Mouse (Mus musculus) spleen, adult 2 months (tissue): Measurements from ENCODE around the gene Antxrl.

Experiments
- CTCF ChIP-seq: fragments of 200-500 bp; IDR thresholded peaks from 2 replicates; pipeline ENCODE4 v1.5.1; 2011; ENCODE audit warnings: mild to moderate bottlenecking, inconsistent platforms; ENCODE audit not compliant: insufficient read depth, insufficient read length, insufficient replicate concordance; ENCODE audit errors: extremely low read depth
- POLR2A ChIP-seq: fragments of 200-500 bp; IDR thresholded peaks from 2 replicates; pipeline ENCODE4 v1.6.1; 2011; ENCODE audit warnings: low read depth, low read length, inconsistent platforms

- TF ChIP-seq CTCF = no peak
- no peak for TF ChIP-seq POLR2A
Measured at GRCm38 (mm10) chr14:34120923-34121351, 68.4 kb downstream of the Antxrl start.
